In the genomic region with DNA sequence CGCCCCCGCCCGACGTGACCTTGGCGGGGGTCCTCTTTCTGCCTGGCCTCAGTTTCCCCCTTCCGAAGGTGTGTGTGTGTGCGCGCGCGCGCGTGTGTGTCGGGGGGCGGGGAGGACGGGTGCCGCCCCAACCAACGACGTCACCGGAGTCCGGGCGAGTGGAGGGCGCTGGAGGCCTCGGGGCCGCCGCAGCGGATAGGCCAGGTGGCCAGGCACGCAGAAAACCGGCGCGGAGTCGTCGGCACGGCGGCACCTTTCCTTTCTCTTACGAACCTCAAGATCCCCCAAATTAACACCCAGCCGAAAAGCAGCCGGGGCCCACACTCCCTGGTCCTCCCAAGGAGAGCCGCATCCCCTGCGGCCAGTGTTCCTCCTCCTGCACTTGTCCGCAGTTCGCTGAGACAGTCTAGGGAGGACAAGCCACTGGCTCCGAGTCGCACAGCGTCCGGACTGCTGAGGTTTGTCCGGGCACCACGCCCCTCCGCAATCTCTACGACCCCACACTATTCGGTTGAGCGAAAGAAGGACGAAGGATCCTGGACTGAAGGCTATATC, we compare ENCODE assay signal across 8 mouse cellular contexts.
A peak's percentile ranks its signal among the peaks of the same experiment; 100 is the strongest.
DNase-seq lines count a peak whose midpoint lies in the region; ATAC-seq and TF ChIP-seq lines count a peak whose summit lies in the region.

No protein-coding gene starts in this region.

- H3K4me2 ChIP-seq in heart, postnatal 0 days (ENCODE audit: low read depth, low read length), result peak overlapping the region; percentile 84

- no peak for TF ChIP-seq EP300 in heart, postnatal 0 days (IDR thresholded peaks at IDR 0.05; ENCODE audit: low read depth)

- H3K4me1 ChIP-seq in bone marrow, adult 2 months (ENCODE audit: control insufficient read depth, insufficient read depth, low read length), result peaks cover 11% of the 10 kb centered on the region
- peaks cover 42% of the 10 kb centered on the region for H3K4me1 ChIP-seq in erythroblast, embryonic 14.5 days (ENCODE audit: control insufficient read depth)
- H3K4me1 ChIP-seq in heart, postnatal 0 days (ENCODE audit: control insufficient read depth, insufficient read depth), result peaks cover 24% of the 10 kb centered on the region

- H3K27ac ChIP-seq in bone marrow, adult 2 months (ENCODE audit: control insufficient read depth, insufficient read depth, low read depth, low read length, poor library complexity), result no peak overlapping the region; the same call in 1 of the 2 replicates
- peak overlapping the region; percentile 85 for H3K27ac ChIP-seq in heart, postnatal 0 days (ENCODE audit: low read depth)

- no peaks in the 10 kb centered on the region for H3K36me3 ChIP-seq in erythroblast, embryonic 14.5 days (ENCODE audit: control insufficient read depth)
- no peaks in the 10 kb centered on the region for H3K36me3 ChIP-seq in heart, postnatal 0 days (replicated peaks; ENCODE audit: control insufficient read depth, insufficient read depth, low read length)

- H3K27me3 ChIP-seq in erythroblast, embryonic 14.5 days (ENCODE audit: control insufficient read depth), result peaks cover 53% of the 10 kb centered on the region
- H3K27me3 ChIP-seq in heart, postnatal 0 days (ENCODE audit: control insufficient read depth, insufficient read depth, low read length), result no peaks in the 10 kb centered on the region

- peak overlapping the region; percentile 43 for H3K4me3 ChIP-seq in bone marrow, adult 2 months (replicated peaks; ENCODE audit: control insufficient read depth, low read depth, low read length)
- peak overlapping the region; percentile 66 for H3K4me3 ChIP-seq in erythroblast, embryonic 14.5 days (replicated peaks)
- H3K4me3 ChIP-seq in heart, postnatal 0 days (ENCODE audit: low read depth, low read length), result peak overlapping the region; percentile 76

- TF ChIP-seq POLR2A in bone marrow, adult 2 months (IDR thresholded peaks at IDR 0.05; ENCODE audit: borderline replicate concordance, control insufficient read depth, low read depth, low read length), result no peak

- DNase-seq in ES-CJ7 (ENCODE audit: low read depth, low spot score), result peak; percentile 26
- DNase-seq in heart, postnatal 0 days (ENCODE audit: low spot score), result no peak
- peak; percentile 75 to 83 for DNase-seq in kidney, postnatal 4 days
- DNase-seq in lung, postnatal 4 days, result peak; percentile 72 to 74
- DNase-seq in right cerebral cortex, postnatal 25 days, result peak; percentile 52

- no peaks in the 10 kb centered on the region for H3K9me3 ChIP-seq in erythroblast, embryonic 14.5 days (ENCODE audit: control insufficient read depth, low read length)
- H3K9me3 ChIP-seq in heart, postnatal 0 days (replicated peaks; ENCODE audit: control insufficient read depth, low read length), result no peaks in the 10 kb centered on the region

- 3% methylated on average over 51 of the region's 52 CpGs for WGBS in bone marrow, adult 2 months
- under 1% methylated on average over 46 of the region's 52 CpGs for WGBS in heart, postnatal 0 days

- ATAC-seq in heart, postnatal 0 days (ENCODE audit: insufficient read depth, low read depth), result peak; percentile 62
- ATAC-seq in activated CD4-positive, CD25-positive, alpha-beta regulatory T cell, adult 4 months, result no peak

- peak overlapping the region; percentile 87 for H3K9ac ChIP-seq in heart, postnatal 0 days (replicated peaks; ENCODE audit: low read depth, low read length)

- no peak for TF ChIP-seq CTCF in bone marrow, adult 2 months (IDR thresholded peaks at IDR 0.05; ENCODE audit: control insufficient read depth, insufficient read depth, low read length)
- TF ChIP-seq CTCF in heart, postnatal 0 days (IDR thresholded peaks at IDR 0.05; ENCODE audit: low read depth), result no peak
